In genomic region chr10:79765228-79765745, GRCm38 (mm10) we compare ENCODE assay signal across 9 mouse cellular contexts. TPM values are rescaled to one million over a fixed set of nuclear protein-coding genes. Genes with fewer than 3 reads are reported as not detected.
A peak's percentile ranks its signal among the peaks of the same experiment; 100 is the strongest.
DNase-seq lines count a peak whose midpoint lies in the region; ATAC-seq and TF ChIP-seq lines count a peak whose summit lies in the region.
"Had no signal": no experiment of that assay in that cellular context is flagged by ENCODE, and none has a peak within 500 bp of the region (broad histone marks: within the 10 kb centered on the region; RNA-seq: fewer than 3 reads in every experiment).

No protein-coding gene starts in this region.

- H3K27ac ChIP-seq in heart, embryonic 16.5 days (ENCODE audit: low read length): no peak overlapping the region
- no peak overlapping the region for H3K27ac ChIP-seq in cortical plate, adult 2 months (ENCODE audit: insufficient read depth, low read length)
- H3K27ac ChIP-seq in intestine, embryonic 14.5 days (ENCODE audit: low read depth): no peak overlapping the region
- no peak overlapping the region for H3K27ac ChIP-seq in midbrain, embryonic 14.5 days (replicated peaks; ENCODE audit: low read depth, low read length)

- WGBS in heart, embryonic 16.5 days: 67% methylated on average over 2 of the region's 2 CpGs
- WGBS in intestine, embryonic 14.5 days: 69% methylated on average over 2 of the region's 2 CpGs
- WGBS in midbrain, embryonic 14.5 days: 68% methylated on average over 2 of the region's 2 CpGs

- no peaks in the 10 kb centered on the region for H3K27me3 ChIP-seq in heart, embryonic 16.5 days (ENCODE audit: control insufficient read depth, insufficient read depth, low read length)
- H3K27me3 ChIP-seq in intestine, embryonic 14.5 days (replicated peaks; ENCODE audit: control insufficient read depth, insufficient read depth, low read length): no peaks in the 10 kb centered on the region
- H3K27me3 ChIP-seq in midbrain, embryonic 14.5 days (ENCODE audit: control insufficient read depth, insufficient read depth, low read length): no peaks in the 10 kb centered on the region
- H3K27me3 ChIP-seq: Patski had no signal

- intact Hi-C loops in heart, postnatal 10 days (cut with DNase I): no loop called here

- H3K4me1 ChIP-seq in heart, embryonic 16.5 days (ENCODE audit: control insufficient read depth, insufficient read depth, low read length): peaks cover 44% of the 10 kb centered on the region
- peaks cover 9% of the 10 kb centered on the region; the same call in 1 of the 2 replicates for H3K4me1 ChIP-seq in cortical plate, adult 2 months (ENCODE audit: control insufficient read depth, insufficient read depth, low read length)
- peaks cover 23% of the 10 kb centered on the region for H3K4me1 ChIP-seq in intestine, embryonic 14.5 days (replicated peaks; ENCODE audit: control insufficient read depth, insufficient read depth, low read length)
- H3K4me1 ChIP-seq in midbrain, embryonic 14.5 days (ENCODE audit: control insufficient read depth, insufficient read depth, low read length): peaks cover 24% of the 10 kb centered on the region

- no peak for TF ChIP-seq CTCF in cortical plate, adult 2 months (IDR thresholded peaks at IDR 0.05; ENCODE audit: extremely low read depth, insufficient read depth, low read length)

- peaks cover 17% of the 10 kb centered on the region for H3K36me3 ChIP-seq in heart, embryonic 16.5 days (ENCODE audit: control insufficient read depth, insufficient read depth)
- peaks cover 23% of the 10 kb centered on the region for H3K36me3 ChIP-seq in intestine, embryonic 14.5 days (ENCODE audit: control insufficient read depth, insufficient read depth, low read length)
- H3K36me3 ChIP-seq in midbrain, embryonic 14.5 days (ENCODE audit: control insufficient read depth, insufficient read depth, low read length): peaks cover 21% of the 10 kb centered on the region

- TF ChIP-seq POLR2A in cortical plate, adult 2 months (IDR thresholded peaks at IDR 0.05; ENCODE audit: extremely low read depth, insufficient read depth, low read length): no peak

- H3K9me3 ChIP-seq in heart, embryonic 16.5 days (replicated peaks; ENCODE audit: control insufficient read depth, low read length): no peaks in the 10 kb centered on the region
- H3K9me3 ChIP-seq in intestine, embryonic 14.5 days (ENCODE audit: control insufficient read depth, low read length): no peaks in the 10 kb centered on the region
- no peaks in the 10 kb centered on the region for H3K9me3 ChIP-seq in midbrain, embryonic 14.5 days (ENCODE audit: control insufficient read depth, low read length)

- H3K4me3 ChIP-seq in heart, embryonic 16.5 days (ENCODE audit: low read length): peak overlapping the region; percentile 93
- H3K4me3 ChIP-seq in cortical plate, adult 2 months (ENCODE audit: insufficient read depth, low read length): peak overlapping the region; percentile 87
- H3K4me3 ChIP-seq in intestine, embryonic 14.5 days (ENCODE audit: low read depth, low read length): peak overlapping the region; percentile 68
- H3K4me3 ChIP-seq in midbrain, embryonic 14.5 days (replicated peaks; ENCODE audit: low read depth, low read length): peak overlapping the region; percentile 91

- H3K9ac ChIP-seq in heart, embryonic 16.5 days (ENCODE audit: low read length): peak overlapping the region; percentile 99
- peak overlapping the region; percentile 87 for H3K9ac ChIP-seq in intestine, embryonic 14.5 days (ENCODE audit: low read length)
- H3K9ac ChIP-seq in midbrain, embryonic 14.5 days (replicated peaks; ENCODE audit: low read length): peak overlapping the region; percentile 84; the same call in 1 of the 2 replicates

- peak overlapping the region; percentile 97 for H3K4me2 ChIP-seq in heart, embryonic 16.5 days (ENCODE audit: low read depth, low read length)
- peak overlapping the region; percentile 93 for H3K4me2 ChIP-seq in intestine, embryonic 14.5 days (ENCODE audit: low read length)
- peak overlapping the region; percentile 97 for H3K4me2 ChIP-seq in midbrain, embryonic 14.5 days (ENCODE audit: low read length)

- ATAC-seq in heart, embryonic 16.5 days (replicated peaks; ENCODE audit: extremely low read depth, insufficient read depth, low FRiP score): no peak
- no peak for ATAC-seq in intestine, embryonic 14.5 days (replicated peaks; ENCODE audit: low FRiP score, low TSS enrichment, low read depth)
- no peak for ATAC-seq in midbrain, embryonic 14.5 days (ENCODE audit: low FRiP score, low TSS enrichment)
- ATAC-seq: Patski had no signal

- DNase-seq in heart, postnatal 10 days: no peak
- no peak for DNase-seq in intestine, embryonic 14.5 days (ENCODE audit: low spot score)
- DNase-seq in midbrain, embryonic 14.5 days: no peak
- no peak for DNase-seq in right cerebral cortex, adult 18-20 months
- no peak for DNase-seq in frontal cortex, postnatal 10 days (ENCODE audit: low spot score in 2 of 2)
- DNase-seq in layer of hippocampus, postnatal 14 days (ENCODE audit: low spot score in 2 of 2): no peak

RNA-seq across cellular contexts. Expression of gene Rnf126, which starts 1.5 kb away (rescaled TPM):
- 56.0 and 57.4 TPM in 2 replicates for polyA plus RNA-seq in heart, embryonic 16.5 days (2015; fragmentation: Nextera tagmentation; extraction: Ambion mirVana)
- total RNA-seq in heart, postnatal 10 days (2021): 10 to 100 TPM; 31.8 to 34.4 TPM
- 157 TPM in 2 replicates for polyA plus RNA-seq in cortical plate, adult 2 months (2012; rRNA removed)
- polyA plus RNA-seq in intestine, embryonic 14.5 days (2014; fragmentation: Nextera tagmentation; extraction: Ambion mirVana): 80.3 and 90.3 TPM in 2 replicates
- 92.8 and 94.6 TPM in 2 replicates for polyA plus RNA-seq in midbrain, embryonic 14.5 days (2014; fragmentation: Nextera tagmentation; extraction: Ambion mirVana)
- total RNA-seq in layer of hippocampus, postnatal 14 days (2021): 10 to 100 TPM; 86.1 to 90.5 TPM

RNA-seq across cellular contexts. Expression of gene Fgf22, which starts 10.4 kb away (rescaled TPM):
- polyA plus RNA-seq in heart, embryonic 16.5 days (2015; fragmentation: Nextera tagmentation; extraction: Ambion mirVana): 0.13 TPM in 1 of 2 replicates, not detected in the other
- not detected for total RNA-seq in heart, postnatal 10 days (2021)
- polyA plus RNA-seq in cortical plate, adult 2 months (2012; rRNA removed): 6.5 and 9.7 TPM in 2 replicates
- 0.26 and 0.42 TPM in 2 replicates for polyA plus RNA-seq in intestine, embryonic 14.5 days (2014; fragmentation: Nextera tagmentation; extraction: Ambion mirVana)
- polyA plus RNA-seq in midbrain, embryonic 14.5 days (2014; fragmentation: Nextera tagmentation; extraction: Ambion mirVana): 0.87 and 1.0 TPM in 2 replicates
- 1 to 10 TPM in 1 of 2 experiments, under 1 TPM in 1; 0.88 to 1.7 TPM for total RNA-seq in layer of hippocampus, postnatal 14 days (2021)

RNA-seq across cellular contexts. Expression of gene Fstl3, which starts 11.8 kb away (rescaled TPM):
- 22.6 and 26.7 TPM in 2 replicates for polyA plus RNA-seq in heart, embryonic 16.5 days (2015; fragmentation: Nextera tagmentation; extraction: Ambion mirVana)
- total RNA-seq in heart, postnatal 10 days (2021): 1 to 10 TPM; 5.8 to 7.4 TPM
- 5.7 and 5.9 TPM in 2 replicates for polyA plus RNA-seq in cortical plate, adult 2 months (2012; rRNA removed)
- 10.1 and 11.1 TPM in 2 replicates for polyA plus RNA-seq in intestine, embryonic 14.5 days (2014; fragmentation: Nextera tagmentation; extraction: Ambion mirVana)
- polyA plus RNA-seq in midbrain, embryonic 14.5 days (2014; fragmentation: Nextera tagmentation; extraction: Ambion mirVana): 0.80 and 1.5 TPM in 2 replicates
- 1 to 10 TPM; 1.2 to 2.4 TPM for total RNA-seq in layer of hippocampus, postnatal 14 days (2021)

RNA-seq across cellular contexts. Expression of gene Polrmt, which starts 18.9 kb away (rescaled TPM):
- 36.1 and 36.3 TPM in 2 replicates for polyA plus RNA-seq in heart, embryonic 16.5 days (2015; fragmentation: Nextera tagmentation; extraction: Ambion mirVana)
- total RNA-seq in heart, postnatal 10 days (2021): 10 to 100 TPM; 36.3 to 54.4 TPM
- 51.6 and 54.9 TPM in 2 replicates for polyA plus RNA-seq in cortical plate, adult 2 months (2012; rRNA removed)
- polyA plus RNA-seq in intestine, embryonic 14.5 days (2014; fragmentation: Nextera tagmentation; extraction: Ambion mirVana): 37.9 and 40.1 TPM in 2 replicates
- polyA plus RNA-seq in midbrain, embryonic 14.5 days (2014; fragmentation: Nextera tagmentation; extraction: Ambion mirVana): 35.9 and 39.8 TPM in 2 replicates
- 10 to 100 TPM; 45.3 to 49.0 TPM for total RNA-seq in layer of hippocampus, postnatal 14 days (2021)

RNA-seq across cellular contexts. Expression of gene Prss57, which starts 25.5 kb away (rescaled TPM):
- 2.9 and 7.9 TPM in 2 replicates for polyA plus RNA-seq in heart, embryonic 16.5 days (2015; fragmentation: Nextera tagmentation; extraction: Ambion mirVana)
- not detected for total RNA-seq in heart, postnatal 10 days (2021)
- polyA plus RNA-seq in cortical plate, adult 2 months (2012; rRNA removed): 1.4 and 2.1 TPM in 2 replicates
- 0.45 TPM in 1 of 2 replicates, not detected in the other for polyA plus RNA-seq in intestine, embryonic 14.5 days (2014; fragmentation: Nextera tagmentation; extraction: Ambion mirVana)
- 0.30 TPM in 1 of 2 replicates, not detected in the other for polyA plus RNA-seq in midbrain, embryonic 14.5 days (2014; fragmentation: Nextera tagmentation; extraction: Ambion mirVana)
- total RNA-seq in layer of hippocampus, postnatal 14 days (2021): under 1 TPM in 1 of 2 experiments, not detected in 1; 0.16 TPM
- polyA plus RNA-seq: Patski had no signal
